In the genomic region with DNA sequence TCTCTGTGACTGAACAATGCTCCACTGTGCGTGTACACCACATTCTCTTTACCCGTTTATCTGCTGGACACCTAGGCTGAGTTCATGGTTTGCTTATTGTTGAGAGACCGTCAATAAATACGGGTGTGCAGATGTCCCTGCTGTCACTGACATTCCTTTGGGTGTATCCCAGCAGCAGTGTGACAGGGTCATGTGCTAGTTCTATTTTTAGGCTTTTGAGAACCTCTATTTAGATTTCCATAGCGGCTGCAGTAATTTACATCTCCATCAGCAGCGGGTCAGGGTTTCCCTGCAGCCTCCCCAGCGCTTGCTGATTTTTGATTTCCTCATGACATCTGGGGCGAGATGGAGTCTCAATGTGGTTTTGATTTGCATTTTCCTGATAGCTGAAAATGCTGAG, we compare ENCODE assay signal across 12 mouse cellular contexts.
DNase-seq lines count a peak whose midpoint lies in the region; ATAC-seq and TF ChIP-seq lines count a peak whose summit lies in the region.
"Had no signal": no experiment of that assay in that cellular context is flagged by ENCODE, and none has a peak within 500 bp of the region (broad histone marks: within the 10 kb centered on the region; RNA-seq: fewer than 3 reads in every experiment).

No protein-coding gene starts in this region.

- H3K9ac ChIP-seq in embryonic facial prominence, embryonic 11.5 days (replicated peaks; ENCODE audit: low read length): no peak overlapping the region
- H3K9ac ChIP-seq in hindbrain, embryonic 11.5 days (ENCODE audit: low read depth, low read length): no peak overlapping the region
- no peak overlapping the region for H3K9ac ChIP-seq in midbrain, postnatal 0 days (replicated peaks; ENCODE audit: low read length, poor library complexity, severe bottlenecking)
- H3K9ac ChIP-seq: embryonic facial prominence, embryonic 13.5 days; liver, embryonic 13.5 days had no signal

- ATAC-seq in embryonic facial prominence, embryonic 11.5 days (replicated peaks; ENCODE audit: insufficient number of reproducible peaks, low FRiP score, low TSS enrichment, low read depth): no peak
- ATAC-seq in hindbrain, embryonic 11.5 days (ENCODE audit: low FRiP score): peak; percentile 73; the same call in 1 of the 2 replicates
- no peak for ATAC-seq in midbrain, postnatal 0 days (ENCODE audit: low FRiP score)

- H3K4me1 ChIP-seq in embryonic facial prominence, embryonic 11.5 days (ENCODE audit: control insufficient read depth, insufficient read depth, low read length): no peaks in the 10 kb centered on the region
- peaks cover 11% of the 10 kb centered on the region; the same call in 1 of the 2 replicates for H3K4me1 ChIP-seq in embryonic facial prominence, embryonic 10.5 days
- no peaks in the 10 kb centered on the region for H3K4me1 ChIP-seq in hindbrain, embryonic 11.5 days (replicated peaks; ENCODE audit: control insufficient read depth, insufficient read depth, low read length)
- no peaks in the 10 kb centered on the region for H3K4me1 ChIP-seq in midbrain, postnatal 0 days (ENCODE audit: insufficient read depth, low read length)

- peak; percentile 32 for DNase-seq in embryonic facial prominence, embryonic 11.5 days (ENCODE audit: low spot score)
- no peak for DNase-seq in embryonic facial prominence, embryonic 10.5 days (ENCODE audit: low spot score)
- no peak for DNase-seq in layer of hippocampus, adult 2 months (ENCODE audit: low spot score in 2 of 2)
- DNase-seq in layer of hippocampus, adult 11-12 months (ENCODE audit: low spot score): no peak
- DNase-seq in hindbrain, embryonic 11.5 days (ENCODE audit: low spot score): peak; percentile 67
- DNase-seq in midbrain, postnatal 0 days (ENCODE audit: low spot score): peak; percentile 24
- DNase-seq in left cerebral cortex, postnatal 10 days (ENCODE audit: extremely low spot score in 1 of 2, low spot score in 2 of 2): no peak
- no peak for DNase-seq in frontal cortex, postnatal 14 days (ENCODE audit: low spot score in 2 of 2)
- DNase-seq: kidney, adult 18-20 months; liver, embryonic 13.5 days; thymus, postnatal 36 days had no signal

- no peak overlapping the region for H3K27ac ChIP-seq in embryonic facial prominence, embryonic 11.5 days (replicated peaks; ENCODE audit: low read depth, low read length)
- no peak overlapping the region for H3K27ac ChIP-seq in embryonic facial prominence, embryonic 10.5 days (replicated peaks)
- peak overlapping the region; percentile 59 for H3K27ac ChIP-seq in layer of hippocampus, adult 2 months
- H3K27ac ChIP-seq in hindbrain, embryonic 11.5 days (ENCODE audit: low read depth, low read length): no peak overlapping the region
- H3K27ac ChIP-seq in midbrain, postnatal 0 days (ENCODE audit: low read depth, low read length): no peak overlapping the region
- H3K27ac ChIP-seq: embryonic facial prominence, embryonic 13.5 days; liver, embryonic 13.5 days had no signal

- H3K9me3 ChIP-seq in embryonic facial prominence, embryonic 11.5 days (replicated peaks; ENCODE audit: control insufficient read depth, low read length): no peaks in the 10 kb centered on the region
- no peaks in the 10 kb centered on the region for H3K9me3 ChIP-seq in embryonic facial prominence, embryonic 10.5 days
- H3K9me3 ChIP-seq in hindbrain, embryonic 11.5 days (ENCODE audit: control insufficient read depth, low read length): no peaks in the 10 kb centered on the region
- H3K9me3 ChIP-seq in midbrain, postnatal 0 days (ENCODE audit: low read length): no peaks in the 10 kb centered on the region
- H3K9me3 ChIP-seq: embryonic facial prominence, embryonic 13.5 days; liver, embryonic 13.5 days had no signal

- TF ChIP-seq CTCF in layer of hippocampus, adult 2 months (conservative IDR thresholded peaks at IDR 0.05): no peak
- no peak for TF ChIP-seq CTCF in midbrain, postnatal 0 days (IDR thresholded peaks at IDR 0.05)

- 62% methylated on average over 8 of the region's 8 CpGs for WGBS in embryonic facial prominence, embryonic 11.5 days
- WGBS in embryonic facial prominence, embryonic 10.5 days: 63% methylated on average over 8 of the region's 8 CpGs
- 27% methylated on average over 8 of the region's 8 CpGs for WGBS in hindbrain, embryonic 11.5 days
- 13% methylated on average over 8 of the region's 8 CpGs for WGBS in midbrain, postnatal 0 days

- H3K27me3 ChIP-seq in embryonic facial prominence, embryonic 11.5 days (ENCODE audit: control insufficient read depth, insufficient read depth, low read length): no peaks in the 10 kb centered on the region
- no peaks in the 10 kb centered on the region for H3K27me3 ChIP-seq in embryonic facial prominence, embryonic 10.5 days (replicated peaks; ENCODE audit: low read depth, poor library complexity, severe bottlenecking)
- no peaks in the 10 kb centered on the region for H3K27me3 ChIP-seq in hindbrain, embryonic 11.5 days (ENCODE audit: control insufficient read depth, insufficient read depth, low read length)
- H3K27me3 ChIP-seq in midbrain, postnatal 0 days (ENCODE audit: insufficient read depth, low read length): no peaks in the 10 kb centered on the region
- H3K27me3 ChIP-seq: embryonic facial prominence, embryonic 13.5 days; liver, embryonic 13.5 days had no signal

- H3K36me3 ChIP-seq in embryonic facial prominence, embryonic 11.5 days (replicated peaks; ENCODE audit: control insufficient read depth, insufficient read depth, low read depth, low read length): no peaks in the 10 kb centered on the region
- no peaks in the 10 kb centered on the region for H3K36me3 ChIP-seq in embryonic facial prominence, embryonic 10.5 days (replicated peaks)
- no peaks in the 10 kb centered on the region for H3K36me3 ChIP-seq in hindbrain, embryonic 11.5 days (ENCODE audit: control insufficient read depth, insufficient read depth, low read length)
- H3K36me3 ChIP-seq in midbrain, postnatal 0 days (ENCODE audit: insufficient read depth, low read length): no peaks in the 10 kb centered on the region
- H3K36me3 ChIP-seq: embryonic facial prominence, embryonic 13.5 days; liver, embryonic 13.5 days had no signal

- no peak overlapping the region for H3K4me2 ChIP-seq in embryonic facial prominence, embryonic 11.5 days (ENCODE audit: low read depth, low read length)
- no peak overlapping the region for H3K4me2 ChIP-seq in hindbrain, embryonic 11.5 days (replicated peaks; ENCODE audit: low read depth, low read length)
- 0 out of 2 replicates have a peak overlapping the region, but pooled peaks have one; percentile 4 for H3K4me2 ChIP-seq in midbrain, postnatal 0 days (ENCODE audit: low read depth, low read length, poor library complexity, severe bottlenecking)
- H3K4me2 ChIP-seq: embryonic facial prominence, embryonic 13.5 days; liver, embryonic 13.5 days had no signal

- no peak overlapping the region for H3K4me3 ChIP-seq in embryonic facial prominence, embryonic 11.5 days (ENCODE audit: low read depth, low read length)
- no peak overlapping the region for H3K4me3 ChIP-seq in embryonic facial prominence, embryonic 10.5 days
- no peak overlapping the region for H3K4me3 ChIP-seq in layer of hippocampus, adult 2 months
- no peak overlapping the region for H3K4me3 ChIP-seq in hindbrain, embryonic 11.5 days (ENCODE audit: low read depth, low read length)
- H3K4me3 ChIP-seq in midbrain, postnatal 0 days (ENCODE audit: low read depth, low read length): no peak overlapping the region
- H3K4me3 ChIP-seq: embryonic facial prominence, embryonic 13.5 days; liver, embryonic 13.5 days had no signal

- intact Hi-C loops in left cerebral cortex, postnatal 10 days (cut with DNase I): no loop called here

Comparison
In these comparisons a context has a peak if more than half of its experiments do, and no peak if none do; other contexts are left out.
1. DNase-seq: peak in embryonic facial prominence, embryonic 11.5 days (single experiment), hindbrain, embryonic 11.5 days (single experiment) and midbrain, postnatal 0 days (single experiment); none in embryonic facial prominence, embryonic 10.5 days (single experiment), layer of hippocampus, adult 2 months (0 of 2), layer of hippocampus, adult 11-12 months (single experiment), left cerebral cortex, postnatal 10 days (0 of 2) and frontal cortex, postnatal 14 days (0 of 2).